Mouse (Mus musculus) ovary, postnatal 14 days (tissue): Measurements from ENCODE around the gene Plg.

ENCODE experiments used
- DNase-seq: peaks from one replicate; pipeline ENCODE4 v3.0.0; 2022; ENCODE audit warnings: low spot score

Gene Plg

GRCm38 (mm10) chr17:12377981-12378705 lies at the start of gene Plg:
TSS of gene Plg (plus strand) at chr17:12378608.
- no peak for DNase-seq

GRCm38 (mm10) chr17:12335115-12335514 lies 43.3 kb upstream of the Plg start:
- DNase-seq: no peak

- DNase-seq: no peak
These were observed 42.1 kb upstream of the Plg start for GRCm38 (mm10) chr17:12336073-12336868.

- DNase-seq: no peak
These were observed 41.3 kb upstream of the Plg start for GRCm38 (mm10) chr17:12337156-12337555.

GRCm38 (mm10) chr17:12343702-12344376 lies 34.6 kb upstream of the Plg start:
- no peak for DNase-seq

GRCm38 (mm10) chr17:12347462-12347861 lies 30.9 kb upstream of the Plg start:
- DNase-seq: no peak

GRCm38 (mm10) chr17:12351564-12351963 lies 26.8 kb upstream of the Plg start:
- DNase-seq: no peak

GRCm38 (mm10) chr17:12352781-12353180 lies 25.6 kb upstream of the Plg start:
- DNase-seq: no peak

- DNase-seq: no peak
These were observed 18.5 kb upstream of the Plg start for GRCm38 (mm10) chr17:12359876-12360275.

GRCm38 (mm10) chr17:12363601-12364425 lies 14.6 kb upstream of the Plg start:
- DNase-seq: no peak

GRCm38 (mm10) chr17:12364426-12364735 lies 14.0 kb upstream of the Plg start:
- DNase-seq: no peak

GRCm38 (mm10) chr17:12367373-12367930 lies 11.0 kb upstream of the Plg start:
- DNase-seq: peak; percentile 61

- no peak for DNase-seq
These were observed 9.0 kb upstream of the Plg start for GRCm38 (mm10) chr17:12369393-12369792.

GRCm38 (mm10) chr17:12370289-12370688 lies 8.1 kb upstream of the Plg start:
- DNase-seq: no peak

GRCm38 (mm10) chr17:12371310-12371925 lies 7.0 kb upstream of the Plg start:
- no peak for DNase-seq

GRCm38 (mm10) chr17:12372021-12372420 lies 6.4 kb upstream of the Plg start:
- peak; percentile 38 for DNase-seq

- DNase-seq: no peak
These were observed 4.7 kb upstream of the Plg start for GRCm38 (mm10) chr17:12373601-12374144.

GRCm38 (mm10) chr17:12380287-12380686 lies 1.9 kb downstream of the Plg start:
- DNase-seq: no peak

- no peak for DNase-seq
These were observed 3.2 kb downstream of the Plg start for GRCm38 (mm10) chr17:12381579-12381978.

- no peak for DNase-seq
These were observed 4.1 kb downstream of the Plg start for GRCm38 (mm10) chr17:12382531-12382930.
